Mouse (Mus musculus) ES-E14 (cell line): ENCODE measurements around the gene Stk26. TPM values are rescaled to one million over a fixed set of nuclear protein-coding genes. Genes with fewer than 3 reads are reported as not detected.

ENCODE experiments used
- DNase-seq: peaks from one replicate; pipeline ENCODE4 v3.0.0-alpha.2; 2013; ENCODE audit warnings: low read depth, low spot score
- H3K27ac ChIP-seq: 2 replicates; pipeline ENCODE4 v1.5.1; 2012; ENCODE audit warnings: low read depth, mild to moderate bottlenecking, low read length, moderate library complexity, mixed read lengths; ENCODE audit not compliant: poor library complexity, insufficient read depth, severe bottlenecking
- H3K36me3 ChIP-seq: 2 replicates; pipeline ENCODE4 v1.6.1; 2012; ENCODE audit warnings: mild to moderate bottlenecking, low read length, moderate library complexity, mixed read lengths; ENCODE audit not compliant: control insufficient read depth, poor library complexity, insufficient read depth, severe bottlenecking
- H3K4me1 ChIP-seq, 2 experiments: fragments of 150-350 bp in 1 of 2; sonication (generic) in 1 of 2; 2 replicates each; pipeline ENCODE4 v1.6.1; 2012; ENCODE audit warnings: low read length in 2 of 2, mild to moderate bottlenecking in 1 of 2, mixed read lengths in 1 of 2; ENCODE audit not compliant: control insufficient read depth in 2 of 2, insufficient read depth in 2 of 2, poor library complexity in 1 of 2
- H3K4me3 ChIP-seq, 2 experiments: fragments of 150-350 bp in 1 of 2; sonication (generic) in 1 of 2; 2 replicates each; pipeline ENCODE4 v1.5.1; 2012; ENCODE audit warnings: low read length in 2 of 2, low read depth in 1 of 2, mild to moderate bottlenecking in 1 of 2, mixed read lengths in 1 of 2; ENCODE audit not compliant: insufficient read depth in 1 of 2, poor library complexity in 1 of 2, severe bottlenecking in 1 of 2
- H3K9ac ChIP-seq: 2 replicates; pipeline ENCODE4 v1.6.1; 2012; ENCODE audit warnings: low read depth, mild to moderate bottlenecking, low read length, mixed read lengths; ENCODE audit not compliant: poor library complexity, insufficient read depth, severe bottlenecking
- H3K9me3 ChIP-seq: fragments of 150-350 bp; sonication (generic); 2 replicates; pipeline ENCODE4 v1.6.1; 2012; ENCODE audit warnings: low read depth, mild to moderate bottlenecking, low read length; ENCODE audit not compliant: control insufficient read depth, insufficient read depth
- CHD2 ChIP-seq: IDR thresholded peaks from 2 replicates; pipeline ENCODE4 v1.6.1; 2014; ENCODE audit warnings: mild to moderate bottlenecking, low read depth, low read length, inconsistent platforms
- HCFC1 ChIP-seq: IDR thresholded peaks from 2 replicates; pipeline ENCODE4 v1.6.1; 2012; ENCODE audit warnings: low read length, inconsistent platforms, borderline replicate concordance; ENCODE audit not compliant: insufficient read depth
- MAFK ChIP-seq: IDR thresholded peaks from 2 replicates; pipeline ENCODE4 v1.6.1; 2014; ENCODE audit warnings: mild to moderate bottlenecking, low read depth, low read length, inconsistent platforms; ENCODE audit not compliant: insufficient read depth
- ZC3H11A ChIP-seq: IDR thresholded peaks from 2 replicates; pipeline ENCODE4 v1.6.1; 2012; ENCODE audit warnings: low read depth, mild to moderate bottlenecking, inconsistent platforms, low read length, borderline replicate concordance
- ZNF384 ChIP-seq: IDR thresholded peaks from 2 replicates; pipeline ENCODE4 v1.6.1; 2012; ENCODE audit warnings: low read depth, low read length, inconsistent platforms
- in situ Hi-C, 2 experiments: fragments of 600-800 bp; cut with MboI; formaldehyde crosslinking; loops; one replicate each; pipeline ENCODE4 v1.15.1; 2025; ENCODE audit warnings: low sequenced_read_pairs in 2 of 2, inconsistent platforms in 1 of 2; ENCODE audit not compliant: unreplicated experiment in 2 of 2
- total RNA-seq: library from RNA; depleted of rRNA; stranded (reverse); fragments of 300-350 nt; gene quantifications from 2 replicates; pipeline ENCODE4 v1.2.3, GENCODE M21; 2012

Stk26 gene
- total RNA-seq, 1 experiment: 3.3 TPM

DNA sequence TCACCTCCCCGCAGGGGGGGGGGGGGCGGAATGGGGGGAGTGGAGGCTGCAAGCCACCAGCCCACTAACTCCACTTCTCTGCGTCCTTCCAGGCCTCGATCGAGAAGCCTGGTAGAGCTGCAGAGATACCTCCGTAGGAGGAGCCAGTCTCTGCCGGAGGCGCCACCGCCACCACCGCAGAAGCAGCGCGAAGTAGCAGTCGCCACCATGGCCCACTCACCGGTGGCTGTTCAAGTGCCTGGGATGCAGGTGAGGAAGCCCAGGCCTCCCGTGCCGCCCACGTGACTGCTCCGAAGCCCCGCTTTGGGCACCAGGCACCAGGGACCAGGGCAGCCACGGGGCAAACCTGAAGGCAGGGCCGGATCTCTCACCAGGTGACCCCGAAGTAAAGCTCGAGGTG, 740 bp downstream of the Stk26 start:
- TF ChIP-seq CHD2 (no peak), ZC3H11A (no peak), HCFC1 (no peak)
- Histone ChIP-seq H3K27ac (no peak overlapping the region), H3K9me3 (no peaks in the 10 kb centered on the region), H3K4me1 (no peaks in the 10 kb centered on the region), H3K4me3 (peak overlapping the region; percentile 64 to 66), H3K36me3 (no peaks in the 10 kb centered on the region), H3K9ac (peak overlapping the region; percentile 34; the same call in 1 of the 2 replicates)
- in situ Hi-C loops: no loop called here
- DNase-seq: peak; percentile 15

DNA sequence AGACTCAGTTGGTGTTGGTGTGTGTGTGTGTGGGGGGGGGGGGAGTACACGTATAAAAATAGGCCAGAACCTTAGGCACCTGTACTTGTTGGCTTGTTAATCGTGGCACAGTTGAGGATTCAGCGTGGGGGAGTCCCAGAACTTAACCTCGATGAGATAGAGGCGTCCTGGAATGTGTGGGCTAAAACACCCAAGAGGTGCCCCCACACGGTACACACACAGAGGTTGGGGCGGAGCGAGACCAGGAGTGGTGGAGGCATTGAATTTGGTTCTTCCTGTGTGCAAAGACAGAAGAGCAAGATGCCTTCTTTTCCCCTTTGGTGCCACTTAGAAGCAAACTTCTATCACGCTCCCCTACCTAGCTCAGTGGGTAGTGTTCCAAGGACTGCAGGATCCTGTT, 1.2 kb downstream of the Stk26 start:
- no peaks in the 10 kb centered on the region for H3K36me3 ChIP-seq
- peak overlapping the region; percentile 34; the same call in 1 of the 2 replicates for H3K9ac ChIP-seq
- TF ChIP-seq CHD2 (no peak), MAFK (no peak), HCFC1 (no peak), ZC3H11A (no peak), ZNF384 (no peak)
- no peak for DNase-seq
- H3K9me3 ChIP-seq: no peaks in the 10 kb centered on the region
- H3K4me1 ChIP-seq: no peaks in the 10 kb centered on the region
- H3K27ac ChIP-seq: no peak overlapping the region
- in situ Hi-C loops: no loop called here
- H3K4me3 ChIP-seq: peak overlapping the region; percentile 64 to 66

DNA sequence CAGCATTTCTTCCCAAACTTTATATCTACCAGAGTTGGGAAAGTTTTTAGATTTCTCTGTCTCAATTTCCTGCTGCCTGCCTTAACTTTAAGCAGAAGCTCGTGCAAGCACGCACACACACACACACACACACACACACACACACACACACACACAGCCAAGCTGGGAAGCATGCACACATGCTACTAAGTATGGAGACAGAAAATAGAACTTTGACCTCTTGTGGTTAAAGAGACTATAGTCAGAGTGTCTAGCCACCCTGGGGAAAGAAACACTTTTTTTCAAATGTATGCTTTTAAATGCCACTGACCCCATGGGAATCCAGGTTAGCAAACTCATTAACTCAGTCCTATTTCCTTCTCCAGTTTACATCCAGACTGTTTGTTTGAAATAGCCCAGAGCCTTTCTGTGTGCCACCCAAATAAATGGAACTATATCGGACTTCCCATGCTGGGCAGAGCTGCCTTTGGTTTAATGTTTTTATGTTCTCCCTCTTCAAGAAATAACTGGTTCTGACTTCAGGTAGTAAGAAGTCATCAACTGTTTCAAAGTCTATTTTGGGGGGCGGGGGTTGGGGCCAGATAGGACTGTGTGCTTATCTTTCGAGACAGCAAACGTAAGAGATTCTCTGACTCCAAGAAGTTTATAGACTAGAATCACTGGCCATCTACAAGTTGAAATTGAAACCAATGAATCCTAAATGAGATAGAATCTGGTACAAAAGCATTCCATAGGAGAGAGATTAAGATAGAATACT, 9.8 kb downstream of the Stk26 start:
- Histone ChIP-seq H3K4me1 (no peaks in the 10 kb centered on the region), H3K4me3 (no peak overlapping the region), H3K36me3 (no peaks in the 10 kb centered on the region), H3K9me3 (no peaks in the 10 kb centered on the region), H3K27ac (no peak overlapping the region), H3K9ac (no peak overlapping the region)
- in situ Hi-C loops: no loop called here
- DNase-seq: no peak
- TF ChIP-seq CHD2: no peak
- TF ChIP-seq ZC3H11A: no peak
- no peak for TF ChIP-seq HCFC1
- no peak for TF ChIP-seq ZNF384
- no peak for TF ChIP-seq MAFK

- TF ChIP-seq MAFK (no peak), HCFC1 (no peak), ZC3H11A (no peak), ZNF384 (no peak), CHD2 (no peak)
- H3K36me3 ChIP-seq: no peaks in the 10 kb centered on the region
- H3K9me3 ChIP-seq: no peaks in the 10 kb centered on the region
- H3K9ac ChIP-seq: no peak overlapping the region
- no peak overlapping the region for H3K27ac ChIP-seq
- in situ Hi-C loops: no loop called here
- no peaks in the 10 kb centered on the region for H3K4me1 ChIP-seq
- no peak overlapping the region for H3K4me3 ChIP-seq
- no peak for DNase-seq
Observed at GRCm38 (mm10) chrX:50863771-50864170, 22.9 kb downstream of the Stk26 start.
